Mouse (Mus musculus): Measurements from ENCODE around the gene Vwa5b1. TPM values are rescaled to one million over a fixed set of nuclear protein-coding genes. Genes with fewer than 3 reads are reported as not detected.
A peak's percentile ranks its signal among the peaks of the same experiment; 100 is the strongest.

The Vwa5b1 gene
- total RNA-seq, 1 experiment from 2014 or later, result not detected

- ATAC-seq (replicated peaks; ENCODE audit: low read depth, poor library complexity, severe bottlenecking), result no peak
Observed at GRCm38 (mm10) chr4:138582446-138582845, 53.2 kb downstream of the Vwa5b1 start.

DNA sequence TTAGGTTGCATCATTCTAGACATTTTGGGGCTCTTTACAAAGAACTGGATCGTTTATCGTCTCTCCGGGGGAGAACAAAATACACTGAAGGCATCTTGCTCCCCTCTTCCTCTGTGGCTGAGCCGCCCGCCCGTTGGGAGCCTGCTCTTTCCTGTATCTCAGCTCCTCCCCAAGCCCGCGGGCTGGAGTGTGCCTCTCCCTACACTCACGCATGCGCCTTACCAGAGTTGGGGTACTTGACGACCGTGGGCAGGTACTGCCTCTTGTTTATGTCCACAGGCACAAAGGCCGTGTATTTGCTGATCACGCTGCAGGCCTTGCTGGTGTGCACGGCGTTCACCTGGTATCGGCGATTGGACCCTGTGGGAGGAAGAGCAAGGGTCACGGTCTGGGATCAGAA is 57.3 kb downstream of the Vwa5b1 start:
- ATAC-seq (replicated peaks; ENCODE audit: low read depth, poor library complexity, severe bottlenecking), result no peak

DNA sequence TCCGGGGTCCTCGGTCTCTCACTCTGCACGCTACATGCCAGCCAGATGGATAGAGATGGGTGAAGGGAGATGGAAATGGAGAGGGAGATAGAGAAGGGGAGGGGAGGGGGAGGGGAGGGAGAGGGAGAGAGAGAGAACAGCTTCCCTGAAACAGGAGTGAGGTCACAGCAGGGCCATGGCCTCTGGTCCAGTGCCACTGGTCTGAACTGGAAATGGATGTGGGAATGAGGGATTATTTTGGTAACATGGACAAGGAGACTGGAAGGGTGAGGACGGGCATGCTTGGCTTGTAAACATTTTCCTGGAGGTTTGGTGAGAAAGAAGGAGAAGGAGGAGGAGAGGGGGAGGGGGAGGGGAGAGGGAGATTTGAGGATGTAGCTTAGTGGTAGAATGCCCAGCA is 59.0 kb downstream of the Vwa5b1 start:
- ATAC-seq (replicated peaks; ENCODE audit: low read depth, poor library complexity, severe bottlenecking), result no peak

DNA sequence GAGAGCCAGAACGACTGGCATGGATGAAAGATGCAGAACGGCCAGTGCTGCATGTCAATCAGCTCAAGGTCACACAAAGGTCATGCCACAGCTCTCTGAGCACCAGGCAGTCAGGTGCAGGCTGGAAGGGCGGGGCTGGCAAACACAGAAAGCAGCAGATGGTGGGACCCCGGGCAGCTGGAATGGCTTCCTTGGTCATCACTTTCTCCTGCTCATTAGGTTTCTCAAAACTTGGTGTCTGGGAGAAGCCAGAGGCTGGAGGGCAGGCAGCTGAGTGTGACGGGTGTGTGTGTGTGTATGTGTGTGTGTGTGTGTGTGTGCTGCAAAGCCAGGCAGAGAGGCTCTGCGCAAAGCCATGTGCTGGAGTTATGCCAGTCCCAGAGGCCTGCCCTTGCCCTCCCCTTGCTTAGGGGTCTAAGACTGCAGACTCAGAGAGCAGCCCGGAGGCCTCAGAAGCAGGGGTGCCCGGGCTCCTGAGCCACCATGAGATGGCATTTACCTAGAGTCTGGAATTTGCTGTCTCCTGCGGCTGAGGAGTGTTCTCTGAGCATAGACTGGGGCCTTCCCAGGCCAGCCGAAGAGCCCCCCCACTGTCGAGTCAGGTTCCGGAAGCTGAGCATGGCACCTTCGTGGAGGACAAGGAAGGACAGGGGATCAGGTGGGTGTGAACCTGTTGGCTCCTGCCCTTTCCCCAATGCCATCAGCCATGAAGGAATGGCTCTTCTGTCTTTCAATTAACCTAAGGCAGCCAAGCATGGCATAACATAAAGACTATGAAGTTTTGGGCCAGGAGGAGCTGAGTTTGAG is 60.7 kb downstream of the Vwa5b1 start:
- ATAC-seq (replicated peaks; ENCODE audit: low read depth, poor library complexity, severe bottlenecking), result no peak

- ATAC-seq (replicated peaks; ENCODE audit: low read depth, poor library complexity, severe bottlenecking), result no peak
Observed at GRCm38 (mm10) chr4:138569928-138570327, 65.8 kb downstream of the Vwa5b1 start.

DNA sequence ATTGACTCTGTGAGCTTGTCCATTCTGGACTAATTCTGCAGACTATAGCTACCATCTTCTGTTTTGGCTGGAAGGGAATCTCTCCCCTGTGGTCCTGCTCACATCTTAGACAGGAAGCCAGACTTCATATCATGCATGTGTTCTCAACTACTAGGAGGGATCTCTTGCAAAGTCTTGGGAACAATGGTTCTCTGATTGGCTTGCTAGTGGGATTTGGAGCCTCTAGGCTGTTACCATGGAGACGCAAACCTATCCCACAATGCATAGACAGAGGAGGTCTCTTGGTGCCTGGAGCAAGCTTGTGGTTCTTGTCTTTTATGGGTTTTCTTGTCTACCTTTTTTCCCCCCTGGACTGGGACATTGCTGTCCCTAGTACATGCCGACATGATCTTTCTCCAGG is 67.4 kb downstream of the Vwa5b1 start:
- ATAC-seq (replicated peaks; ENCODE audit: low read depth, poor library complexity, severe bottlenecking), result no peak

DNA sequence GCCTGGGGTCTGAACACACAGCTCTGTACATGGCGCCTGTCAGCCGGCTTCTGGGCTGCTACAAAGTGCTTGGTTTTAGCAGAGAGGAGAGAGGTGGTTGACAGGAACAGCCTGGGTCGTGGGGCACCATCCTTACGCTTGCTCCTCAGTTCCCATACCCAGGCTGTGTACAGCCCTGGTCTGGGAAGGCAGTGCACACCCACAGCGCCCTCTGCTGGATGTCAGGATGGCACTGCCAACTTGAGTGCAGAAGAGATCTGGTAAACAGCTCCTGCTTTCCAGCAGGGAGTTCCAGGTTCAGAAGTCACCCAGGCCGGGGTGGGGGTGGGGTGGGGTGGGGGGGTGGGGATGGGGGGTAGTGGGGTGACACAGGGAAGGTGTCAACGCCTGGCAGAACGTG is 73.7 kb downstream of the Vwa5b1 start:
- peak; percentile 68 for ATAC-seq (replicated peaks; ENCODE audit: low read depth, poor library complexity, severe bottlenecking)

DNA sequence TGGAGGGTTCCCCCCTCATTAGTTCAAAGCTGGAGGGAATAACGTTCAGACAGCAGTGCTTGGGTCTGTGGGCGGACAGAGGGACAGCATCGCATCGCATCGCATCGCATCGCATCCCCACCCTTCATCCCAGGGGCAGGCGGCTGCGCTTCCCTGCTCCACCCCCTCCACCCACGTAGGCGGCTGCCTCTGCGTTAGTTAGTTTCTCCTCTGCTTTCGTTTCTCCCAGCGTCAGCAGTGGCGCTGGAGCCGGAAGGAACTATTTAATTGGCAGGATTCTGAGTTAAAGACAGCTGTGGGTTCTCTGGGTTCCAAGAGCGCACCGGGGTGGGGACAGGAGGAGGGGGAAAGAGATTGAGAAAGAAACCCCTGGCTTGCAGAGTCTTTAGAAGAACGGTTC is 80.2 kb downstream of the Vwa5b1 start:
- no peak for ATAC-seq (replicated peaks; ENCODE audit: low read depth, poor library complexity, severe bottlenecking)

DNA sequence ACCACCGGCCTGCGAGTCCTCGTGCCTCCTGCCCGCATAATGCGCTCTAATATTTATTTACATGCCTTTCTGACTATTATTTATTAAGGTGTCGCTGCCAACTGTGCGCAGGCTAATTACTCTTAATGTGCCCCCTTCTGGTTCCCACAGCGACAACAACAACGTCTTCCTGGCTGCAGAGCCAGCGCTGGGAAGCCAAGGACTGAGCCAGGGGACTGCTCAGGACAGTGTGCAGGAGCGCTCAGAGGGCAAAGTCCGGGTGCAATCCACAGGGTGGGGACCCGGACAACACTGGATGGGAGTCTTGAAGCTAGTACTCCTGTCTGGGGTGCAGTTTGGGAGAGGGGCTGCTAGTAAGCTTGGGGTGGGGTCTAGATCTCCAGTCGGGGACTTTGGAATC is 80.8 kb downstream of the Vwa5b1 start:
- ATAC-seq (replicated peaks; ENCODE audit: low read depth, poor library complexity, severe bottlenecking), result no peak

DNA sequence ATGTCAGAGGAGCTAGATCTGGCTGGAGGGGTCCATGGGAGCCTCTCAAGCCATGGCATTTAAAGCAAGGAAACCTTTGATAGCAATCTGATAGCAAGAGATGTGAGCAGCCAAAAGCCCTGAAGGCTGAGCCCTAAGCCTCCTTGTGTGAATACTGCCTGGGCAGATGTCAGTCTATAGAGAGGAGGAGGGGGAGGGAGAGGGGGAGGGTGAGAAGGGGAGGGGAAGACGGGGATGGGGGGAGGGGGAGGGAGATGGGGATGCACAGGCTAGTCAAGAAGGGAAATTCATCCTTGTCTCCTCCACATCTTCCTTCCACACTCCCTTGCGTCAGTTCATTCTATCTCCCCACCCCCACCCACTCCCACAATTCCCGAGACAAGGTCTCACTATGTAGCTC is 81.4 kb downstream of the Vwa5b1 start:
- no peak for ATAC-seq (replicated peaks; ENCODE audit: low read depth, poor library complexity, severe bottlenecking)

DNA sequence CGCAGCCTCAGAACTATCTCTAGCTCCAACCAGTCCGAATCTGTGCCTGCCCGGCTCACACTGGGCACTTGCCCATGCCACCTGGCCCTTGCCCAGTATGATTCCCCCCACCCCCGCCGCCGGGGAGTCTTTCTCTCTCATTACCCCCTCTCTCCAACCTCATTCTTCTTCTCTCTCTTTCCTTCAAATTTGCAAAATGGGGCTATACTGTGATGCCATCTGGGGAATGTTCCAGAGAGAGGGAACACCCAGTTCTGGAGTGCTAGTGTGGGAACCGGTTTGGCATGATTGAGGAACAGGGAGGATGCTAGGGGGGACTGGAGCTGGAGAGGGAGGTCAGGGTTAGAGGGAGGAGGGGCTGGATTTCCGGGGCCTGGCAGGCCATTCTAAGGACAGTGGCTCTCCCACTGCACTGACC is 82.2 kb downstream of the Vwa5b1 start:
- no peak for ATAC-seq (replicated peaks; ENCODE audit: low read depth, poor library complexity, severe bottlenecking)

- ATAC-seq (replicated peaks; ENCODE audit: low read depth, poor library complexity, severe bottlenecking), result no peak
Observed at GRCm38 (mm10) chr4:138553116-138553515, 82.6 kb downstream of the Vwa5b1 start.

GRCm38 (mm10) chr4:138551601-138552000 is 84.1 kb downstream of the Vwa5b1 start:
- ATAC-seq (replicated peaks; ENCODE audit: low read depth, poor library complexity, severe bottlenecking), result no peak

DNA sequence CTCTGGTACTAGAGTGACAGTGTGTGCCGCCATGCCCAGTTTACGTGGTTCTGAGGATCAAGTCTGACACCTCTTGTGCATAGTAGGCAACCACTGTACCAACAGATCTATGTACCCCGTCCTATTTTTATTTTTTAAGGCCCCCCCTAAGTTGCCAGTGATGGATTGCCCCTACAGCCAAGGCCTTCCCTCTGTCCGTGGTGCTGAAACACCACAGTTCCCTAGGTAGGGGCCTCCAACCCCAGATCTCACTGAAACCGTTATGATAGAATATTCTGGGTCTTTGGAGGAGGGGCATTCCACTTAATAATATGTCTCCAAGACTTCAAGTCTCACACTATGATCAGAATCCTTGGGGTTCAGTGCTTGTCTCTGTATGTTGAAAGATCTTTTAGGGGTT is 85.1 kb downstream of the Vwa5b1 start:
- no peak for ATAC-seq (replicated peaks; ENCODE audit: low read depth, poor library complexity, severe bottlenecking)

DNA sequence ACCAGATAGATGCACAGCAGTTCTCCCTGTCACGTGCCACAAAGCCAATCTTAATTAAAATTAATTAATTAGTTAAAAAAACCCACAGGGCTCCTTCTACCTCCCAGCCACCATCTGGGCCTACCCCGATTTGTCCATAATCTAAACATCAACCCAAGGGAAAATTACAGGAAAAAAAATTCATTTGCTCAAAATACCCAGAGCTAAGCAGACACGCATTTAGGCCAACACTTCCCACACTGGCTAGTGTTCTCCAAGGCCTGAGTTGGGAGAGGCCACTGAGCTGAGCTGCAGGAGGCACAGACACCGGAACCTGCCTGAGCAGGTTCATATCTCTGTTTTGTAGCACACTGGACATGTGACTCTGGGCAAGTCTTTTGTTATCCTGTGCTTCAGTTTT is 86.7 kb downstream of the Vwa5b1 start:
- ATAC-seq (replicated peaks; ENCODE audit: low read depth, poor library complexity, severe bottlenecking), result no peak

- ATAC-seq (replicated peaks; ENCODE audit: low read depth, poor library complexity, severe bottlenecking), result no peak
Observed at GRCm38 (mm10) chr4:138548124-138548561, 87.5 kb downstream of the Vwa5b1 start.

DNA sequence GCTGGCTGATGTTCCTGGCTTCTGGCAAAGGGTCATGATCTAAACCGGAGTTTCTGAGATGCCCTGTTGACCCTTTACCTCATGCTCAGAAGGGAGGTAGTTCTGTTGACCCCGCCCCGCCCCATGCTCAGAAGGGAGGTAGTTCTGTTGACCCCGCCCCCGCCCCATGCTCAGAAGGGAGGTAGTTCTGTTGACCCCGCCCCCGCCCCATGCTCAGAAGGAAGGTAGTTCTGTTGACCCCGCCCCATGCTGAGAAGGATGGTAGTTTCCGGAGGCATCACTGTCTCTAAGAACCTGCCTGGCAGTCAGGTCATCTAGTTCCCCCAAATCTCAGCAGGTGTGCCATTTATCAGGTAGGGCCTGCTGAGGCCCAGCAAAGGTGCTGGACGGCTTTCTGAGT is 88.1 kb downstream of the Vwa5b1 start:
- no peak for ATAC-seq (replicated peaks; ENCODE audit: low read depth, poor library complexity, severe bottlenecking)

- no peak for ATAC-seq (replicated peaks; ENCODE audit: low read depth, poor library complexity, severe bottlenecking)
Observed at GRCm38 (mm10) chr4:138547041-138547440, 88.6 kb downstream of the Vwa5b1 start.

DNA sequence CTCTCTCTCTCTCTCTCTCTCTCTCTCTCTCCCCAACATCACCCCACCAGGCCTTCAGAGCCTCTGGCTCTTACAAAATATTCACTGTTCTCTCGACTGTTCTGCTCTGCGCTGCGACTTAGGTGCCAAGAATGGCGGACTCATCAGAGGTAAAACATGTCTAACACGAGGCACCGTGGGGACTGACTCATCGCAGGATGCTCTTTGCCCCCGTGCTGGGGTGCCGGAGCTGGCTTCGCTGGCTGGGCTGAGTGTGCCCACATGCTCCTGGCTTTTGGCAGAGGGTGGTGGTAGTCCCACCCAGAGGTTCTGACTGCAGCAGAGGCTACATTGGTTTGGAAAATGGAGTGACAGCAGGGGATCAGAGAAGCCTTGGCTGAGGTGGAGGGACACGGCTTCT is 89.4 kb downstream of the Vwa5b1 start:
- no peak for ATAC-seq (replicated peaks; ENCODE audit: low read depth, poor library complexity, severe bottlenecking)

GRCm38 (mm10) chr4:138543177-138543576 is 92.5 kb downstream of the Vwa5b1 start:
- ATAC-seq (replicated peaks; ENCODE audit: low read depth, poor library complexity, severe bottlenecking), result no peak

- ATAC-seq (replicated peaks; ENCODE audit: low read depth, poor library complexity, severe bottlenecking), result no peak
Observed at GRCm38 (mm10) chr4:138538084-138538449, 97.6 kb downstream of the Vwa5b1 start.
